Mouse (Mus musculus) heart, adult 11 months (tissue): ENCODE data around the gene Mtnr1b.

Experiments
- DNase-seq: peaks from one replicate; pipeline ENCODE4 v3.0.0; 2022

The Mtnr1b gene

DNA sequence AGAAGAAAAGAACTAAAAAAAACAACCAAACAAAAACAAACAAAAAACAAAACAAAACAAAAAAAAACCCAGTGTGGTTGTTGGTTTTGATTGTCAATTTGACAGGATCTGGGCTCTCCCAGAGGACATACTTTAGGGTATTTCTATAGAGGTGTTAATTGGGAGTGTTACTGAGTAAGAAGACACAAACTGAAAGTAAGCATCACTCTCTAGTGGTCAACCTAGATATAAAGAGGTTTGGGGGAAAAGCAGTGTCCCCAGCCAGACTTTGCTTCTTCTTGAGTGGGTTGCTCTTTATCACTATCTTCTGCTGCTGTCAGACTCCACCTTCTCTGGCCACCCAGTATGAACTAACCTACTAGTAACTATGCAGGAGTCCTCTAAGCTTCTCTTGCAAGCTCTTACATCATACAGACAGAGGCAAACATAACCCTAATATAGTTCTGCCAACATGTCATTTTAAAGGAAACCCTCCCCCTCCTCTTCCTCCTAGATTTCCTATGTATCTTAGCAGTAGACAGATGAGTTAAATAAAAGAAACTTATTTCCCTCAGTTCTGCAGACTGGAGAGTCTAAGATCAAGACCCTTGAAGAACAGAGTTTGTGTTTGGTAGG lies 71.8 kb downstream of the Mtnr1b start:
- DNase-seq = peak; percentile 12

DNA sequence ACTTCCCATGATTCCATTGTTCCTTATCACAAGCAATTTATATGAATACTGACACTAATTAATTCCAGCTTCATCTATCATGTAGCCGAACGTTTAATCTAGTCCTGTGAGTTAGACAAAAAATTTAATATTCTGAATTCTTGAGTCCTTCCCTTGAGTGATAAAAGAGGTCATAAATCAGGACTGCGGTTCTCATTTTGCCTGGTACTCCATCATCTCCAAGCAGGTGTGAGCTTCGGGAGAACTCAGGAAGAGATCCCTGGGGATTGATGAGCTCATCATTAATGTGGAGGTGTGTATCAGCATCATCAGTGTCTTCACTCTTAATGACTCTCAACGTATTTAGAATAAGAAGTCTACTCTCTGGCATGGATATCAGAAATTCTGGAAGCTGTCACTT lies 74.0 kb downstream of the Mtnr1b start:
- DNase-seq = peak; percentile 23

DNA sequence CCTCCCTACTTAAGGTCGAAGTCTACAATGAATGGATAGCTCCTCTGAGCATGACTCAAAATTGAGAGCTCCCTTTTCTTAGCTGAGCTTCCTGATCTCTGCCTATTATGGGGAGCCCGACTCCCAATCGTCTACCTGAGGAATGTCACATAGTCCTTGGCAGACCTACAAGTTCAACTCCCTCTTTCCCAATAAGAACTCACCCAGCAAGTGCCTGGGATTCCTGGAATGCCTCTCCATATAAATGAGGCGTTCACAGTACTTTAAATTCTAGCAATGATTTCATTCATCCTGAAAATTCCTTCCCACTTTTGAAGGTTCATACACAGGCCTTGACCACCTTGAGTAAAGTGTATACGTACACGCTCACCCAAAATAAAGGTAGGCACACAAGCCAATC lies 79.9 kb downstream of the Mtnr1b start:
- peak; percentile 13 for DNase-seq

DNA sequence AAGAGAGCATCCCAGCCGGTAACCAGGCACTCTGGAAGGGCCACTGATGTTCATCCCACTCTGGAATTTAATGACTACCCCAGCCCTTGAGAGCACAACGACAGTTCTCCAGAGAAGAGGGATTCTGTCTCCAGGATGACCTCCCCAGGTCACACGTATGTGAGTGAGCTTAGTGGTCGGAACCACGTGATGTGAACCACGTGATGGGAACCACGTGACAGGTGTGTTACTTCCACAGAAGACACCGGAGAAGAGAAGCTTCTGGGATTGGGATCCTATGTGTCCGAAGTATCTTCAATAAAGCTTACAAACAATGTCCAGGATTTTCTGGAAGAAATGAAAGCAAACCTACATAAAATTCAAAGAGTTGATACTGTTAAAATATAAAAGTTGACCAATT lies 82.3 kb downstream of the Mtnr1b start:
- peak; percentile 58 for DNase-seq

DNA sequence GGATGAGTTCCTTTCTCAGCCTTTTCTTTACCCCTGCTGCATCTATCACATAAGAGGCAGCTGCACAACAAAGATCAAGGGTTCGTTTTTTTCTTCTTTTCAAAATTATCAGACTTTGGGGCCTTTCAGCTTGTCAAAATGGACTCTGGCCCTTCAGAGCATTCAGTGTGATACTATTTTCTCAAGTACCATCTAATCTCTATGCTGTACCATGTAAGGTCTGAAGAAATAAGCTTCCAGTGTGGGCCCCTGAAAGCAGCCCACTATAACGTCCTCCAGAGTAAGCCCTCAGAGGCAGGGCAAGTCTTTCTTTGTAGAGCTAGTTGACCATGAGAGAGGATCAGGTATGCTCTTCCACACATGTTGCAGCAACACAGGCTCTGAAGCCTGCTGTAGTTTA lies 87.7 kb downstream of the Mtnr1b start:
- DNase-seq = peak; percentile 19

DNA sequence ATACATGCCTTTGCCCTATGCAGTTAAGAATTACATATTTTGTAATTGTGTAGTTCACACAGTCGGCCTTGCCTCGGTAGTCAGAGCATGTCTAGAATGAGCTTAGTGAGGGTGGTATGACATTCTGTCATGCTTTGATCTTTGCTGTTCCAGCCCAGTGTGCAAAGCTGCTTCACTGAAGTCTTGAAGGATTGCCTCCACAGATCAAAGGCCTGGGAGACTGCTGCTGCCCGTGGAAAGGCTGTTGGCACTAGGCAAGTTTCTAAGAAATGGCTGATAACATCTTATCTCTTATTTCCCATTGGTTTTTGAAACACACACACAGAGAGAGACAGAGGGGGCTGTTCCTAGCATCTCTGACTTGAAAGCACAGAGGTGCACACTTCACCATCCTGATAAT lies 88.2 kb downstream of the Mtnr1b start:
- peak; percentile 35 for DNase-seq

DNA sequence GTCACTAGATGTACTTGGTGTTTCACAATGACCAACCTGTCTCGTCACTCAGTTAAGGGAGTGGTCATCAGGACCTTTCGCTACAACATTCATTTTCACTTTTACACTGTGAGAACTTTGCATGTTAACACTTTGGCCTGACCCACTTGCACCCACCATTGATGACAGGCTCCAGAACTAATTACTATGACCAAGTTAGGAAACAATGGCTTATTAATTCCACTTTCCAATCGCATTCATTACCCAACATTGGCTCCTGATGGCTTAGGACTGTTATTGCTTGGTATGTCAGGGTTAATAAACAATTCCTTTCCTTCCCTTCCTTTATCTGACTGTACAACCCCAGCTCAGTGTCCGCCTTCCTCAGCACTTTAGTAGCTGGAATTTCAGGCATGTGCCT lies 92.4 kb downstream of the Mtnr1b start:
- peak; percentile 33 for DNase-seq

DNA sequence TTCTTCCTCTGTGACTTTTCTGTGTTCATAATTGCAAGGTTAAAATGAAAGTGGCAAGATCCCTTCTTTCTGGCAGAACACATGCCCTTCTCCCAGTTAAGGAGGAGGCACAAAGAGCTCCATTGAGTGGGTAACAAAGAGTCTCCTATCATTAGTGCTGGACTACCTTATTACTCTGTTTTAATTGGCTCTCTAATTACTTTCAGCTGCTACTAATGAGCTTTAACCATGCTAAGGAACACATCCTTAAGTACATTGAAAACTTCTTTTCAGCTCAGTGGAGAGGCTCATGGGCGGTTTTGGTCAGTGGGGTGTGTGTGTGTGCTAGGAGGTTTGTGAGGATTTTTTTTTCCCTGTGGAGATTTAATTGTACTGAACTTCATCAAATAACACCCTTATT lies 99.4 kb downstream of the Mtnr1b start:
- no peak for DNase-seq
